Mouse (Mus musculus): ENCODE measurements around the gene Cyp26b1. TPM values are rescaled to one million over a fixed set of nuclear protein-coding genes. Genes with fewer than 3 reads are reported as not detected.
A peak's percentile ranks its signal among the peaks of the same experiment; 100 is the strongest.

Cyp26b1 gene
- total and polyA plus RNA-seq, 2 experiments: 0.18 to 0.22 TPM

- no peak overlapping the region for H3K9ac ChIP-seq (ENCODE audit: low read depth, low read length)
- 0 out of 2 replicates have a peak, but pooled peaks cover 2% of the 10 kb centered on the region for H3K4me1 ChIP-seq (ENCODE audit: control insufficient read depth, insufficient read depth, low read length)
- H3K27ac ChIP-seq (replicated peaks; ENCODE audit: insufficient read depth, low read depth, low read length): no peak overlapping the region
- 0 out of 2 replicates have a peak, but pooled peaks cover 13% of the 10 kb centered on the region for H3K27me3 ChIP-seq (ENCODE audit: control insufficient read depth, insufficient read depth, low read length)
- TF ChIP-seq CTCF (IDR thresholded peaks at IDR 0.05; ENCODE audit: low read depth, low read length) (no peak), POLR2A (IDR thresholded peaks at IDR 0.05; ENCODE audit: extremely low read depth, insufficient read depth, low read length) (no peak)
- no peak for DNase-seq (ENCODE audit: extremely low read depth, low read depth, low spot score)
- H3K4me3 ChIP-seq (ENCODE audit: insufficient read depth, low read depth, low read length): no peak overlapping the region
- H3K79me2 ChIP-seq (ENCODE audit: control insufficient read depth, insufficient read depth, low read length): no peaks in the 10 kb centered on the region
- WGBS: 67% methylated on average over 9 of the region's 9 CpGs
- H3K36me3 ChIP-seq (ENCODE audit: control insufficient read depth, insufficient read depth, low read length): no peaks in the 10 kb centered on the region
Observed at GRCm38 (mm10) chr6:84581833-84582445, 11.8 kb downstream of the Cyp26b1 start.

GRCm38 (mm10) chr6:84580979-84581832 is 12.5 kb downstream of the Cyp26b1 start:
- H3K79me2 ChIP-seq (ENCODE audit: control insufficient read depth, insufficient read depth, low read length): no peaks in the 10 kb centered on the region
- DNase-seq (ENCODE audit: extremely low read depth, low read depth, low spot score): no peak
- H3K4me3 ChIP-seq (ENCODE audit: insufficient read depth, low read depth, low read length): no peak overlapping the region
- 0 out of 2 replicates have a peak, but pooled peaks cover 13% of the 10 kb centered on the region for H3K27me3 ChIP-seq (ENCODE audit: control insufficient read depth, insufficient read depth, low read length)
- H3K9ac ChIP-seq (ENCODE audit: low read depth, low read length): no peak overlapping the region
- no peak overlapping the region for H3K27ac ChIP-seq (replicated peaks; ENCODE audit: insufficient read depth, low read depth, low read length)
- no peaks in the 10 kb centered on the region for H3K36me3 ChIP-seq (ENCODE audit: control insufficient read depth, insufficient read depth, low read length)
- WGBS: 69% methylated on average over 6 of the region's 6 CpGs
- TF ChIP-seq CTCF (IDR thresholded peaks at IDR 0.05; ENCODE audit: low read depth, low read length): no peak
- no peak for TF ChIP-seq POLR2A (IDR thresholded peaks at IDR 0.05; ENCODE audit: extremely low read depth, insufficient read depth, low read length)
- H3K4me1 ChIP-seq (ENCODE audit: control insufficient read depth, insufficient read depth, low read length): 0 out of 2 replicates have a peak, but pooled peaks cover 2% of the 10 kb centered on the region

GRCm38 (mm10) chr6:84579508-84579907 is 14.2 kb downstream of the Cyp26b1 start:
- 63% methylated on average over 8 of the region's 8 CpGs for WGBS
- Histone ChIP-seq H3K4me3 (ENCODE audit: insufficient read depth, low read depth, low read length) (no peak overlapping the region), H3K4me1 (ENCODE audit: control insufficient read depth, insufficient read depth, low read length) (0 out of 2 replicates have a peak, but pooled peaks cover 2% of the 10 kb centered on the region), H3K27ac (replicated peaks; ENCODE audit: insufficient read depth, low read depth, low read length) (no peak overlapping the region), H3K79me2 (ENCODE audit: control insufficient read depth, insufficient read depth, low read length) (no peaks in the 10 kb centered on the region), H3K27me3 (ENCODE audit: control insufficient read depth, insufficient read depth, low read length) (0 out of 2 replicates have a peak, but pooled peaks cover 7% of the 10 kb centered on the region), H3K36me3 (ENCODE audit: control insufficient read depth, insufficient read depth, low read length) (no peaks in the 10 kb centered on the region), H3K9ac (ENCODE audit: low read depth, low read length) (no peak overlapping the region)
- TF ChIP-seq POLR2A (IDR thresholded peaks at IDR 0.05; ENCODE audit: extremely low read depth, insufficient read depth, low read length): no peak
- no peak for TF ChIP-seq CTCF (IDR thresholded peaks at IDR 0.05; ENCODE audit: low read depth, low read length)
- DNase-seq (ENCODE audit: extremely low read depth, low read depth, low spot score): no peak

- Histone ChIP-seq H3K27me3 (ENCODE audit: control insufficient read depth, insufficient read depth, low read length) (0 out of 2 replicates have a peak, but pooled peaks cover 7% of the 10 kb centered on the region), H3K9ac (ENCODE audit: low read depth, low read length) (no peak overlapping the region), H3K79me2 (ENCODE audit: control insufficient read depth, insufficient read depth, low read length) (no peaks in the 10 kb centered on the region), H3K27ac (replicated peaks; ENCODE audit: insufficient read depth, low read depth, low read length) (no peak overlapping the region), H3K4me1 (ENCODE audit: control insufficient read depth, insufficient read depth, low read length) (0 out of 2 replicates have a peak, but pooled peaks cover 2% of the 10 kb centered on the region), H3K36me3 (ENCODE audit: control insufficient read depth, insufficient read depth, low read length) (no peaks in the 10 kb centered on the region), H3K4me3 (ENCODE audit: insufficient read depth, low read depth, low read length) (no peak overlapping the region)
- WGBS: 15% methylated on average over 5 of the region's 5 CpGs
- TF ChIP-seq POLR2A (IDR thresholded peaks at IDR 0.05; ENCODE audit: extremely low read depth, insufficient read depth, low read length) (no peak), CTCF (IDR thresholded peaks at IDR 0.05; ENCODE audit: low read depth, low read length) (peak; percentile 66)
- DNase-seq (ENCODE audit: extremely low read depth, low read depth, low spot score): no peak
Observed at GRCm38 (mm10) chr6:84578928-84579327, 14.8 kb downstream of the Cyp26b1 start.

- Histone ChIP-seq H3K27ac (replicated peaks; ENCODE audit: insufficient read depth, low read depth, low read length) (no peak overlapping the region), H3K79me2 (ENCODE audit: control insufficient read depth, insufficient read depth, low read length) (no peaks in the 10 kb centered on the region), H3K27me3 (ENCODE audit: control insufficient read depth, insufficient read depth, low read length) (0 out of 2 replicates have a peak, but pooled peaks cover 4% of the 10 kb centered on the region), H3K36me3 (ENCODE audit: control insufficient read depth, insufficient read depth, low read length) (no peaks in the 10 kb centered on the region), H3K4me3 (ENCODE audit: insufficient read depth, low read depth, low read length) (no peak overlapping the region), H3K9ac (ENCODE audit: low read depth, low read length) (no peak overlapping the region), H3K4me1 (ENCODE audit: control insufficient read depth, insufficient read depth, low read length) (no peaks in the 10 kb centered on the region)
- DNase-seq (ENCODE audit: extremely low read depth, low read depth, low spot score): no peak
- WGBS: 85% methylated on average over 4 of the region's 4 CpGs
- TF ChIP-seq CTCF (IDR thresholded peaks at IDR 0.05; ENCODE audit: low read depth, low read length) (no peak), POLR2A (IDR thresholded peaks at IDR 0.05; ENCODE audit: extremely low read depth, insufficient read depth, low read length) (no peak)
Observed at GRCm38 (mm10) chr6:84577898-84578297, 15.8 kb downstream of the Cyp26b1 start.

Data from liver, adult 2 months (tissue).